Mouse (Mus musculus) T-helper 2 cell (primary cell): ENCODE results near the gene Cpeb3.
"Not testable (repeated sequence)": the region's sequence is repeated elsewhere in the genome, so short reads cannot be mapped to it uniquely, and the experiment has no call there.

Source experiments
- in situ Hi-C: fragments of 300-600 bp; cut with MboI, MseI; formaldehyde crosslinking; loops from one replicate; pipeline ENCODE4 v1.15.1; 2025; ENCODE audit warnings: high pct_unique_total_duplicates

Gene Cpeb3

GRCm38 (mm10) chr19:37207303-37208175 lies 862 bp downstream of the Cpeb3 start, which contains the start of gene March5:
March5 (plus strand) TSS chr19:37207543.
- in situ Hi-C loops: no loop called here

- in situ Hi-C loops: no loop called here
Observed at GRCm38 (mm10) chr19:37206641-37207302, 1.6 kb downstream of the Cpeb3 start.

DNA sequence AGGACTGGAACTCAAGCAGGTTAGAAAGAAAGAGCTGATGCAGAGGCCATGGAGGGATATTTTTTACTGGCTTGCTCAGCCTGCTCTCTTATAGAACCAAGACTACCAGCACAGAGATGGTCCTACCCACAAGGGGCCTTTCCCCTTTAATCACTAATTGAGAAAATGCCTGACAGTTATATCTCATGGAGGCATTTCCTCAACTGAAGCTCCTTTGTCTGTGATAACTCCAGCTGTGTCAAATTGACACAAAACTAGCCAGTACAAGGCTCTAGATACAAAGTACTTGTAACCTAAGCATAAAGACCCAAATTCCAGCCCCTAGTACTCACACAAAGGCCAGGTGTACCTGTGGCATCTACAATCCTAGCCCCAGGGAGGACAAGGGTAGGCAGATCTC lies 3.2 kb downstream of the Cpeb3 start:
- in situ Hi-C loops: not testable (repeated sequence)

DNA sequence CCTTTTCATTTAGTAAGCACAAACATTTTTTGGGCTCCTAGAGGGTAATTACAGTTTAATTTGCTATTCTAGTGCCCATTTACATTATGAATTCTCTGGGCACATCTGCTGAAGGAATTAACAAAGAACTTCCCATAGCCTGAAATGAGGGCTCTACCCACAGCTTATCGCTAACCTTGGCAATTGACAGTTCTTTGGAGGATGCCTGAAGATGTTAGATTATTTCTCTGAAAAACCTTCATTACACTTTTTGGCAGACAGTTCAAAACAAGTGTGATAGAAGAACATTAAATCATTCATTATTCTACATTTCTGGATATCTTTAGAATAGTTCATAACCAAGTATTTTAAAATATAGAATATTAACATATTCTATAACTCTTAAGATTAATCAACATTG lies 5.0 kb downstream of the Cpeb3 start:
- in situ Hi-C loops: no loop called here

DNA sequence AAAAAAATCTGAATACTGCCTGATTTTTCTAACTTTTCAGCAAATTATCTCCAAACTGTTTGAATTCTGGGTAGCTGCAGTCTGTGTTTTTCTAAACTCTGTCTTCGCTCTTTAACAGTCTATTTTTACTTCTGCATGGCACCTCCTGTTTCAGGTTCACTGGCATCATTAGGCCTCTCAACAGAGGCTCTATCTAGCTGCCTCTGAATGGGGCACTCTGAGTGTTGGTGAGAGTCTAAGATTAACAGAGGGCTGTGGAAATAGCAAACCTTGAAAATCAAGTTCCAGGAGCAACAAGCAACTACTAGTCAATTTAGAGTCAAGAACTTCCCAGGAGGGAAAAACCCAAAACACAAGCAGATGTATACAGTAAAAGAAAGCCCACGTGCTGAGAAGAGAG lies 8.5 kb downstream of the Cpeb3 start:
- in situ Hi-C loops: no loop called here

DNA sequence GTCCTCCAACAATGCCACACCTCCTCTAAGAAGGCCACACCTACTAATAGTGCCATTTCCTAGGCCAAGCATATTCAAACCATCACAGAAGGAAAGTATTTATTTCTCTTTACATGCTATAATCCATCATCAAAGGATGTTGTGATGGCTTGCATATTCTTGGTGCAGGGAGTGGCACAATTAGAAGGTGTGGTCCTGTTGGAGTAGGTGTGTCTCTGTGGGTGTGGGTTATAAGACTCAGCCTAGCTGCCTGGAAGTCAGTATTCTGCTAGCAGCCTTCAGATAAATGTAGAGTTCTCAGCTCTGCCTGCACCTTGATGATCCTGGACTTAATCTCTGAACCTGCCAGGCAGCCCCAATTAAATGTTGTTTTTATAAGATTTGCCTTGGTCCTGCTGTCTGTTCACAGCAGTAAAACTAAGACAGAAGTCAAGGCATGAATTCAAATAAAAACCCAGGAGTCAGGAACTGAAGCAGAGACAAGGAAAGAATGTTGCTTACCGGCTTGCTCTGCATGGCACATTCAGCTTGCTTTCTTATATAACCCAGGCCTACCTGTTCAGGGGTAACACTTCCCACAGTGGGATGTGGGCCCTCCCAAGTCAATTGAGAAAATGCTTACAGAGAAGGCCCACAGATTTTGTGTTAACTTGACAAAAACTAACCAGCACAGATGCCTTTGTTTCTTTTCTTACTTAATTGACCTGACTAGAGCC lies 10.1 kb downstream of the Cpeb3 start:
- in situ Hi-C loops: no loop called here

- in situ Hi-C loops: no loop called here
Observed at GRCm38 (mm10) chr19:37192475-37193058, 15.8 kb downstream of the Cpeb3 start.

DNA sequence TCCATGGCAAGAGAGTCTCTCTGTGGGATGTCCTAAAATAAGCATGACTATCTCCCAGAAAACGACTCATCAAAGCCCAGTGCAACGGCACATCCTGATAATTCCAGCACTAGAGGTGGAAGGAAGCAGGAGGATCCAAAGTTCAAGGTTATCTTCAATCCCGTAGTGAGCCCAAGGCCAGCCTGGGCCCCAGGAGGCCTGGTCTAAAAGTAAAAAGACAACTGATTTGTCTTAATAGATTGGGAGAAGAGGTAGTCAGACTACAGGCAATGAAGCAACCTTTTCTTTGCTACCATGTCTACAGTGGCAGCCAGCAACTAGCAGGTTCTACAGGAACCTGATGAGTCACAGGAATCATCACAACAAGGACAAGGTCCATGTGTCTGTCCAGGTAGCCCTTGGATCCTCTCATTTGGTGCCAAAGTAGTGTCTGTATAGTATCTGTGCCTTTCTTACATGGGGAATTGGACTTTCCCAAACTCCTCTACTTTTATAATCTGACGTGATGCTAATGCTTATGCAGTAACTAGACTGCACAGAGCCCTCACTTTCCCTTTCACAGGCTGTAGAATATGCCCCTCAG lies 19.9 kb downstream of the Cpeb3 start:
- in situ Hi-C loops: no loop called here

DNA sequence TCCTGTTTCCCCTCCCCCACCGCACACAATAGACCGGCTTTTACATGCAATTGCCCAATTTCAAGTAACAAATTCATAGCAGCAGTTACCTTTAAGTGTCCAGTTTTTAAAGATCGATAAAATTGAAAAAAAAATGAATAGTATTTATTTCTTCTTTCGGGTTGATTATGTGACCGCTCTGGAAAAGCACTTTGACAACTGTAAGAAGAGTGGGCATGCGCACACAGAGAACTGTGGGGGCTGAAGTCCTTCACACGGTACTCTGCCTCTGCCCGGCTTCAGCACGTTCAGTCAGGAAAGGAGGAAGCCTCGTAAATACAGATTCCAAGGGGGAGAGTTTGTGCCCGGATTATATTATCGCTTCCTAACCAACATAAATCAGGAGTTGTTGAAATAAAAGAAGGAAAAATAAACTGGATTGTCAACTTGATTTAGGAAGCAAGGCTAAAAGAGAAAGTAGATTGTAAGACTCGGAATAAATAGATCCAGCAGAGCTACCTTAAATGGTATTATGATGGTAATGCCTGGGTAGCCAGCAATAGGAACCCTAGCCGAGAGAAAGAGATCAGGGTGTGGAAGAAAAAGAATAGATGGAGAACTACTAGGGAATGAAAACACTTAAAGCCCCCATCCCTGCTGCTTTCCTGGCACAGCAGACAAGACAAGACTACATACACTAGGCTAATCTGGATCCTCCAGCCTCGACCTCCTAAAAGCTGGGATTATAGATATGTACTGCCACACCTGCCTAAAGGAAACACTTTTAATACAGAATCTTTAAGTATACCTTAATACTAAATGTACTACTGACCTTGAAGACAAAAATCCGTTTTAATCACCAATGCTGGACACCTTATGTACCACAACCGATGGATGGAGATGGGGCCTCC lies 30.3 kb downstream of the Cpeb3 start:
- in situ Hi-C loops: no loop called here

DNA sequence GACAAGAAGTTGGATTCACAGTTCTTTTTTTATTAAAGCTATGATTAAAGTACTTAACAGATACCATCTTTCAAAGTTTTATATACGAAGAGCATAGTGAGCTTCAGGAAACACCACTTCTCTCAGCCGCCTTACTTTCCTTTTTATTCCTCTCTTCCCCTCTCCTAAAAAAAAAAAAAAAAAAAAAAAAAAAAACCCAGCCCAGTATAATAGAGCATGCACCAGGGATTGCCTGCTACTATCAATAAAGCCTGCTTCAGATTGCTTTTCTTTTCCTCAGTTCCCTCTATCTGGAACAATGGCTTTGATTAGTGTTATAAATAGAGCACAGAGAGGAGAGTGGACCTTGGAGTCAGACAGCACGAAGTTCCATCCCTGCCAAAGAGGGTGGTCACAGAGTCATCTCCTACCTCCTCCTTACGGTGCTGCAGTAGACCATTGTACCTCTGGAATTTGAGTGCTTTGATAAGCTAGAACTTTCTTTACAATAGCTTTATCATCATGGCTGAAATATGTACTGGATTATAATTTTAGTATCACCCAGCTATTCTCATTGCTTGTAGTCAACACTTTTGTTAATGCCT lies 31.4 kb downstream of the Cpeb3 start:
- in situ Hi-C loops: no loop called here

GRCm38 (mm10) chr19:37175919-37176318 lies 32.5 kb downstream of the Cpeb3 start:
- in situ Hi-C loops: no loop called here

DNA sequence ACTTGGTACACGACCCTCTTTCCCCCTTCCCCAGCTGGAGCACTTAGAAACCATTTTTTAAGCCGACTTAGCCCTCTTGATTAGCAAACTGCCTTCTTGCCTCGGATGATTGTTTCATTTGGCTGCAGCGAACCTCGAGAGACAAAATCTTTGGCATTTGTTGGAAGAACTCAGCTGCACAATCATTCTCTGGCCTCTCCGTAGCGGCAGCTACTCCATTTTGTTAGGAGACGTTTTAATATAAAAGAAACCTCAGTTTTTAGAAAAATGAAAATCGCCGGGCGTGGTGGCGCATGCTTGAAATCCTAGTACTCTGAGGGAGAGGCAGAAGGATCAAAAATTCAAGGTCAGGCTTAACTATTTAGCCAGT lies 33.0 kb downstream of the Cpeb3 start:
- in situ Hi-C loops: no loop called here

- in situ Hi-C loops: no loop called here
Observed at GRCm38 (mm10) chr19:37174716-37175435, 33.5 kb downstream of the Cpeb3 start.

- in situ Hi-C loops: no loop called here
Observed at GRCm38 (mm10) chr19:37174116-37174715, 34.2 kb downstream of the Cpeb3 start.

- in situ Hi-C loops: no loop called here
Observed at GRCm38 (mm10) chr19:37173331-37174115, 34.9 kb downstream of the Cpeb3 start.

DNA sequence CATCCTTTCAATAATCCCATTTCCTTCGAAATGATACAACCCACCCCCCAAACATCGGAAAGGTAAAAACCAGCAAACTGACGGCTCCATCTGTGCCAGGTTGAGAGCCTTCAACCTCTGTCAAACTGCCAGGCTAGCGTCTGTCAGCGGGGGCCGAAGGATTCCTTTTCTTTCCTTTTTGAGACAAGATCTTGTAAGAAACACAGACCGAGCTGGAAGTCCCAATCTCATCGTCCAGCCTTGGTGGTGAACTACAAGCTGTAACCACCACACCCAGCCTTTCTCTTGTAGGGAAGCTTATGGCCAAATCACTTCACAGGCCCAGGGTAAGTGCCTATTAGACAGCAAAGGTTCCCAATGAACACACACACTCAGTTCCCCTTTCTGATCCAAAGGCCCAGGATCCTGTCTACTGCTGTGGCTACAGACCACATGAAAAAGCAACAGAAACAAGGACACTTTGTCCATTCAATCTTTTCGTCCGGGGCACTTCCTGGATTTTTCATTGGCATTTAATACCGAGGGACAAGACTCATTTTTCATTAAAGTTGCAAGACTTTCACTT lies 35.8 kb downstream of the Cpeb3 start:
- in situ Hi-C loops: no loop called here

DNA sequence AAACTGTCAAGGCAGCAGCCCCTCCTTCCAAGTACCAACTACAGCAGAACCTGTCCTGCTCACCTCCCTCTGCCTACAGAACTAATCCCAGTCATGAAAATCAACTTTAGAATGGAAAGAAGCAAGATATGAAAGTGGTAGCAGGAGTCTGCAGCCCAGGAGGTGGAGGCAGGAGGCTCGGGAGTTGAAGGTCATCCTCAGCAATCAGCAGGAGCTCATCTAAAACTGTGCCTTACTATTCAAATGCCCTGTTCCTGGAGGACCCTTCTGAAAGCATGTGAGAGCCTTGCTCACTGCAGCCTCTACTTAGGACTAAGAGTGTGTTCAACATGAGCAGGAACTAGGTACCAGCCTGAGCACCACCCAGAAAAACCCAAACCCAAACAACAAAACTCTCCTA lies 36.3 kb downstream of the Cpeb3 start:
- in situ Hi-C loops: no loop called here

- in situ Hi-C loops: no loop called here
Observed at GRCm38 (mm10) chr19:37156770-37157336, 51.5 kb downstream of the Cpeb3 start.
